Comparison of ENCODE assay signal across 19 mouse cellular contexts in genomic region chr9:118675573-118676170, GRCm38 (mm10).
DNase-seq lines count a peak whose midpoint lies in the region; ATAC-seq and TF ChIP-seq lines count a peak whose summit lies in the region.
"Had no signal": no experiment of that assay in that cellular context is flagged by ENCODE, and none has a peak within 500 bp of the region (broad histone marks: within the 10 kb centered on the region; RNA-seq: fewer than 3 reads in every experiment).

No protein-coding gene starts in this region.

- 0 out of 2 replicates have a peak, but pooled peaks have one; percentile 18 for ATAC-seq in heart, embryonic 16.5 days (replicated peaks; ENCODE audit: extremely low read depth, insufficient read depth, low FRiP score)
- ATAC-seq: midbrain, embryonic 13.5 days had no signal

- no peak for TF ChIP-seq CTCF in spleen, adult 2 months (IDR thresholded peaks at IDR 0.05; ENCODE audit: extremely low read depth, insufficient read depth, insufficient read length, insufficient replicate concordance)

- no peak overlapping the region for H3K9ac ChIP-seq in heart, embryonic 16.5 days (ENCODE audit: low read length)
- H3K9ac ChIP-seq: limb, embryonic 15.5 days; lung, embryonic 14.5 days; midbrain, embryonic 13.5 days; neural tube, embryonic 12.5 days had no signal

- no peak for DNase-seq in heart, postnatal 25 days (ENCODE audit: low spot score)
- peak in 1 of 2 experiments; percentile 15 for DNase-seq in spleen, adult 2 months (ENCODE audit: low read depth in 1 of 2, low spot score in 2 of 2)
- DNase-seq in spleen, adult 12 weeks (ENCODE audit: low spot score): no peak
- DNase-seq in limb, embryonic 10.5 days (ENCODE audit: low spot score): no peak
- DNase-seq in left cerebral cortex, postnatal 4 days: no peak
- DNase-seq in left cerebral cortex, adult 18-20 months (ENCODE audit: low spot score in 2 of 2): no peak
- DNase-seq: cerebellum, adult 11 months; heart, postnatal 14 days; kidney, adult 2 months; kidney, postnatal 4 days; lung, embryonic 14.5 days; thymus, adult 2 months had no signal

- no peak overlapping the region for H3K4me2 ChIP-seq in heart, embryonic 16.5 days (ENCODE audit: low read depth, low read length)
- H3K4me2 ChIP-seq: heart, embryonic 11.5 days; limb, embryonic 15.5 days; lung, embryonic 14.5 days; midbrain, embryonic 13.5 days; neural tube, embryonic 12.5 days had no signal

- no peak overlapping the region for H3K4me3 ChIP-seq in heart, embryonic 16.5 days (ENCODE audit: low read length)
- no peak overlapping the region for H3K4me3 ChIP-seq in spleen, adult 2 months (ENCODE audit: extremely low read depth, insufficient read depth, insufficient read length)
- H3K4me3 ChIP-seq in limb, embryonic 10.5 days: no peak overlapping the region
- H3K4me3 ChIP-seq: forebrain, embryonic 10.5 days; limb, embryonic 15.5 days; midbrain, embryonic 13.5 days; neural tube, embryonic 12.5 days had no signal

- no peak overlapping the region for H3K27ac ChIP-seq in heart, embryonic 16.5 days (ENCODE audit: low read length)
- H3K27ac ChIP-seq in spleen, adult 2 months (ENCODE audit: insufficient read depth, low read length): peak overlapping the region; percentile 7; the same call in 1 of the 2 replicates
- peak overlapping the region; percentile 10; the same call in 1 of the 2 replicates for H3K27ac ChIP-seq in limb, embryonic 10.5 days
- H3K27ac ChIP-seq: forebrain, embryonic 10.5 days; limb, embryonic 15.5 days; macrophage; midbrain, embryonic 13.5 days; neural tube, embryonic 12.5 days had no signal

- TF ChIP-seq POLR2A in spleen, adult 2 months (IDR thresholded peaks at IDR 0.05; ENCODE audit: low read depth, low read length): no peak

- no peaks in the 10 kb centered on the region for H3K27me3 ChIP-seq in heart, embryonic 16.5 days (ENCODE audit: control insufficient read depth, insufficient read depth, low read length)
- no peaks in the 10 kb centered on the region for H3K27me3 ChIP-seq in spleen, adult 2 months (ENCODE audit: control insufficient read depth, insufficient read depth, low read length)
- no peaks in the 10 kb centered on the region for H3K27me3 ChIP-seq in limb, embryonic 10.5 days (ENCODE audit: low read depth, poor library complexity, severe bottlenecking)
- H3K27me3 ChIP-seq: limb, embryonic 15.5 days; midbrain, embryonic 13.5 days; neural tube, embryonic 12.5 days had no signal

- H3K36me3 ChIP-seq in heart, embryonic 16.5 days (ENCODE audit: control insufficient read depth, insufficient read depth): peaks cover 3% of the 10 kb centered on the region; the same call in 1 of the 2 replicates
- no peaks in the 10 kb centered on the region for H3K36me3 ChIP-seq in spleen, adult 2 months (ENCODE audit: control insufficient read depth, insufficient read depth, low read length)
- H3K36me3 ChIP-seq in limb, embryonic 10.5 days: peaks cover 42% of the 10 kb centered on the region
- H3K36me3 ChIP-seq: midbrain, embryonic 13.5 days; neural tube, embryonic 12.5 days had no signal

- no peaks in the 10 kb centered on the region for H3K9me3 ChIP-seq in heart, embryonic 16.5 days (replicated peaks; ENCODE audit: control insufficient read depth, low read length)
- no peaks in the 10 kb centered on the region for H3K9me3 ChIP-seq in limb, embryonic 10.5 days (replicated peaks)
- H3K9me3 ChIP-seq: forebrain, embryonic 10.5 days; limb, embryonic 15.5 days; midbrain, embryonic 13.5 days; neural tube, embryonic 12.5 days had no signal

- H3K4me1 ChIP-seq in heart, embryonic 16.5 days (ENCODE audit: control insufficient read depth, insufficient read depth, low read length): peaks cover 11% of the 10 kb centered on the region
- H3K4me1 ChIP-seq in spleen, adult 2 months (ENCODE audit: control insufficient read depth, insufficient read depth, insufficient read length): peaks cover 21% of the 10 kb centered on the region
- H3K4me1 ChIP-seq in limb, embryonic 10.5 days: peaks cover 40% of the 10 kb centered on the region

- WGBS in heart, embryonic 16.5 days: 83% methylated on average over 8 of the region's 8 CpGs
- WGBS in spleen, adult 2 months: 51% methylated on average over 8 of the region's 8 CpGs
- WGBS in limb, embryonic 10.5 days: 94% methylated on average over 8 of the region's 8 CpGs

- intact Hi-C loops in heart, postnatal 25 days (cut with DNase I): loop anchor here (5.0 kb wide), 1 partner anchor 53 kb away; no protein-coding TSS in a partner anchor
- intact Hi-C loops in left cerebral cortex, postnatal 4 days (cut with DNase I): no loop called here
